Mouse (Mus musculus): Measurements from ENCODE around the gene Set.

The Set gene

DNA sequence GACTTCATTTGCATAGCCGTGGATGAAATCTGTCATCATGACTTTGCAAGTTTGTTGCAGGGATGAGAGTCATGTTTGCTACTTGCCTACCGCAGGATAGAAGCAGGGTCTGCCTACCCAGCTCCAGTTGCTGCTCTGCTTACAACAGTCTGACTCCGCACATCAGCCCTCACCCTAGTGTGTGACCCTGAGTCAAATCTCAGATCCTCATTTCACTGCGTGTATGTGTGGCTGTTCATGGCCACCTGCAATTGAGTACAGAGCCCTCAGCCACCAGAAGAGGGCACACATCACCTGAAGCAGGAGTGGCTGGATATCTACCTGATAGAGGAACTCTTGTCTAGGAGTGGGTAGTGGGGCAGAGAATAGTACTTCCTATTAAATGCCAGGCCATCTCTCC, 30.1 kb downstream of the Set start:
- no peak for DNase-seq (ENCODE audit: low spot score in 2 of 2)

DNA sequence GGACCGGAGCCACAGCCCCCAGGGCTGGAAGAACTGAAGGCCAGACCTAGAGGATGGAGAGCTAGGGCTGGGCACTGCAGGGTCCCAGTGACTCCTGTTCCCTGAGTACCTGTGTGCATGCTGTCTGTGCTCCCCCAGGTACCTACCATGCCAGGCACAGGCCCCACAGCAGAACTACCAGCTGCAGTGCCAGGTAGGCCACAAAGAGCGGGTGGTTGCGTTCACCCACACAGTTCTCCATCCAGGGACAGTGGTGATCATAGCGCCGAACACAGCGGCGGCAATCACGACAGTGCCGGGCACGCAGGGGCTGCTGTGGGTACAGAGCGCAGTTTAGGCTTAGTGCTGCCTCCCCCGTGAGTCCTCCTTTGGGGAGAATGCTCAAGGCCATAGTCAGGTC, 34.3 kb downstream of the Set start:
- no peak for DNase-seq (ENCODE audit: low spot score in 2 of 2)

DNA sequence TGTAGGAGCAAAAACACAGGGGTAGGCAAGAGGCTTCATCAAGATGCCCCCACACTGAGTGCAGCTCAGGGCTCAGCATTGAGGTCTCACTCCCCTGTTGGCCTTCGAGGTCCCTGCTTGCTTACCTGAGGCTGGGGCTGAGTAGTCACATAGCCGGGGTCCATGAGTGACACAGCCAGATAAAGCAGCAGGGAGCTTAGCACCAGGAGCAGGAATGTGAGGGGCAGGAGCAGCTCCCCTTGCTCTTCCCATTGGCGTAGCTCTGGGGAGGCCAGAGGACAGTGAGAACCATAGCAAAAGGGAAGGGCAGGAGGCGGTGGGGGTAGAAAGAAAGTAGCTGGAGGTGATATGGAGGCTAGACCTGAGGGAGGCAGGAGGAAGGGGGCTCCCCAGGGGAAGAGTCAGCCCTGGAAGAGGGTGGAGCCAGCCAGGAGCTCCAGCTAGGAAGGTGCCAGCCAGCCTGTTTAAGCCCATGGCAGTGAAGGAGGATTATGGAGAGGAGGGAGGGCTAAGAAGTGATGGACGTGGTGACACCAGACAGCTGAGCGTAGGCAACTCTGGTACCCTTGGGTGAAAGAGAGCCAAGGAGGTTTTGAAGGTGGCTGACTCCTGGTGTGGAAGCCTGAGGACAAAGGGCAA, 35.2 kb downstream of the Set start:
- DNase-seq (ENCODE audit: low spot score in 2 of 2): no peak

DNA sequence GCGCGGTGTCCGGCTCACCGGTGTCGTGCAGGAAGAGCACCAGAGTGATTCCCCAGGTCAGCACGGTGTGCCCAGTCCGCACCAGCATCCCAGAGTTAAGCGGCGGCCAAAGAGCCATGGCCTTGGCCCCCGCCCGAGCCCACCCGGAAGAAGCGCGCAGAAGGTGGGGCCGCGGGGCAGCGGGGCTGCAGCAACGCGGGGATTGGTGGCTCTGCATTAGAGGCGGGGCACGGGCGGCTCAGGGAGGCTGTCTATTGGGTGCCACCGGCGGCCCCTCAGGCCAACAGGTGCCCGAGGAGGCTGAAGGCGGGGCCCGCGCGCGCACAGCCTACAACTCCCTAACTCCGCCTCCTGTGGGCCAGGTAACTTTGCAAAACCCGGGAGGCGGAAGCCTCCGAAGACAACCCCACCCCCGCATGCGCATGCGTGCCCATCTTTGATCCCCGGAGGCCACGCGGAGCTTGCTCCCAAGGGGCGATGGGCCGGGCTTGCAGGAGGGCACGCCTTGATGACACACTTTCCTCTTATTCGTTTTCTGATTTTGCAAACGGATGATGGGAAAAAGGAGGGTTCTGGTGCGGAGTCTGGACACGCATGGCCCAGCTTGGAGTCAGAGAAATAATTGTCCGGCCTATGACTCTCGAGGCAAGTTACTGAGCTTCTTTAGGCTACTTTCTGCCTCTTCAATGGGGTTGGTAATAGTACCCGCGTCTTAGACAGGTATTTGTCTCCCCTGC, 36.5 kb downstream of the Set start, which contains the start of gene Zdhhc12:
Gene Zdhhc12 (minus strand): TSS at position 178 of the 737 bp plus-strand sequence.
- peak; percentile 91 to 97 for DNase-seq (ENCODE audit: low spot score in 2 of 2)

DNA sequence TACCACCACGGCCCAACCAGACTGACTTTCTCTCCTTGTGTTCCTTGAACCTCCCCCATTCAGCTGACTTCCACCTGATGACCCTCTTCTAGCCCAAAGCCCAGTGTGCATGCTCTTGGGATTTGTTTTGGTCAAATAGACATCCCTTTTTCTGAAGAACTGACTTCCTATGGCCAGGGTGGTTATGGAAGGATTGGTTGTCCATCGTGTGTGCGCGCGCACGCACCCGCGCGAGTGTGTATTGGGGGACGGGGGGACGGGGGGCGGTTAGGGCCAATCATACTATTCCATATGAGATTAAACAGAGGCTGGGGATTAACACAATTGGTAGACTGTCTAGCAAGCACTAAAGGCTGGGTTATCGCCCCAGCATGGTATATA, 37.0 kb downstream of the Set start:
- DNase-seq (ENCODE audit: low spot score in 2 of 2): no peak

DNA sequence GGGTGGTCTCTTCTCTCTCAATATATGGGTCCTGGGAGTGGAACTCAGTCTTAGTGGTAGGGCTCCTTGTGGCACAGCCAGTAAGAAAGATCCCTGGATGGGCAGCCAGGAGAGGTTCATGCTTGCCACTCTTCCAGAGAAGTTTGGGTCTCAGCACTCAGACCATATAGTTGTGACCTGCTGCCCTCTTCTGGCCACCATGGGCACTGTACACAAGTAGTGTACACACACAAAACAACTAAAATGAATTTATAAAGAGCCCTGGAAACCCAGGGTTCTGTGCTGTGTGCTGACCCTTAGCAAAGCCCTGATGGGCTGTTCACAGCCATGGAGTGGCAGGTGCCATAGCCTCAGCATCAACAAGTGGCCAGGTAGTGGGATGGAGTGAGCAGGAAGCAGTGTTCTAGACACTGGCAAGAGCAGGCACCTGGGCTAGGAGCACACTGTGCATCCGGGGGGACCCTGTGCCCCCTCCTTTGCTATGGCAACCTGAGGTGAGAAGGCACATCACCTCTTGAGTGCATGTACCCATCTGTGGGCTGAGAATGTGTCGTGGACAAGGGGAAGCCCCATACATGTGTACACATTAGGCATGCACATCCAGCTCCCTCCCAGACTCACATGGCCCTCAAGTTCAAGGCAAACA, 38.8 kb downstream of the Set start:
- DNase-seq (ENCODE audit: low spot score in 2 of 2): peak; percentile 30 to 60

DNA sequence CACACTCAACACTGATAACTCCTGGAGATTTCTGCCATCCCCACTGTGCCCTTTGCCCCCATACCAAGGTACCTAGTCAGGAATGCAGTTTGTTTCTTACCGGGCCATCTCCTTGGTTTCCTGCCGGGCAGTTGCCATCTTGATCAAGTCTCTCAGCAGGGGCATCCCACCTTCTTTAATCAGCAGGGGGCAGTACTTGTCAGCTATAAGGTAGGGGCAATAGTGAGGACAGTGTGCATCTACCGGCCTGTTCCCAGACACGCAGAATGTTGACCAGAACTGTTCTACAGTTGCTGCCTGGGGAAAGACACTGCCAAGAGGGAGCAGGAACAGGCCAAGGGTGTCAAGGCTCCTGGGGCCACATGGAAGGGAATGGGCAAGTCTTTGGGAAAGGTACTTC, 43.0 kb downstream of the Set start:
- DNase-seq (ENCODE audit: low spot score in 2 of 2): no peak

DNA sequence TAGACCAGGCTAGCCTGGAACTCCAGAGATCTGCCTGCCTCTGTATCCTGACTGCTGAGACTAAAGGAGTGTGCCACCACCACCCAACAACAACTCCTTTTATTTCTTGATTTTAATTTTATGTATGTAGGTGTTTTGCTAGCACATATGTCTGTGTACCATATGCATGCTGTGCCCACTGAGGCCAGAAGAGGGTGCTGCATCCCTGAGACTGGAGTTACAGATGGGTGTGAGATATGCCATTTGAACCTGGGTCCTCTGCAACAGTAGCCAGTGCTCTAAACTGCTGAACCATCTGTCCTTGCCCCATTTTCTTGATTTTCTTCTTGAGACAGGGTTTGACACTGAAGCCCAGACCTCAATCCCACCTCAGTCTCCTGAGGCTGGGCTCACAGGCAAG, 49.2 kb downstream of the Set start:
- peak; percentile 47 to 61 for DNase-seq (ENCODE audit: low spot score in 2 of 2)

DNA sequence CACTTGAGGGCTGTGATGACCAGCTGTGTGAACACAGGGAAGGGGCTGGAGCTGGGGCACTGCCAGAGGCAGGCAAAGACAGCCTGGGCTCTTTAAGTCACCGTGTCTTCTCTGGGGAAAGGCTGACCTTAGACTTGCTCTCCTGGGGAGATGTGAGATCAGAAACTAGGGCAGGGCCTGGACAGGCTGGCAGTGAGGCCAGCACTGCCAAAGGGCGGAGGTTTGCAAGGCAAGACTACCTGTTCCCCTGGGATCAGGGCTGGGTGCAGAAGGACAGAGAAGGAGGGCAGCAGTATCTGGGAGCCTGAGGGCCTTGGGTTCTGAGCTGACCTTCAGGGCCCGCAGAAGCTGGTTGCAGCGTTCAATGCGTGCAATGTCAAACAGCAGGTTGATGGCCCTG, 50.5 kb downstream of the Set start:
- DNase-seq (ENCODE audit: low spot score in 2 of 2): no peak

DNA sequence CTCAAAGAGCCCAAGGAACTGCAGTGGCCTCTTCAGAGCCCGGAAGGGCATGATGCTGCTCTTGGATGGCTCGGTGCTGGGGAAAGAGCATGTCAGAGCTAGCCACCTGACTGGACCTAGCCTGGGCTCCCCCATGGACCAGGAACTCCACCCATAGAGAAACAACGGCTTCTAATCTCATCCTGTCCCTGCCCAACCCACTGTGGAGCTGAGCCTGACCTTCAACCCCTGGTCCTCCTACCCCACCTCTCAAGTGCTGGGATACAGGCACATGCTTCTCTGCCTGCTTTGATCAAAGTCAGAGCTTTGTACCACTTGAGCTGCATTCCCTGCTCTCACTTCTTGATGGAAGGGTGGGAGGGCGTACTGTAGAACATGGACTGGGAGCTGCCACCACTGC, 51.1 kb downstream of the Set start:
- no peak for DNase-seq (ENCODE audit: low spot score in 2 of 2)

DNA sequence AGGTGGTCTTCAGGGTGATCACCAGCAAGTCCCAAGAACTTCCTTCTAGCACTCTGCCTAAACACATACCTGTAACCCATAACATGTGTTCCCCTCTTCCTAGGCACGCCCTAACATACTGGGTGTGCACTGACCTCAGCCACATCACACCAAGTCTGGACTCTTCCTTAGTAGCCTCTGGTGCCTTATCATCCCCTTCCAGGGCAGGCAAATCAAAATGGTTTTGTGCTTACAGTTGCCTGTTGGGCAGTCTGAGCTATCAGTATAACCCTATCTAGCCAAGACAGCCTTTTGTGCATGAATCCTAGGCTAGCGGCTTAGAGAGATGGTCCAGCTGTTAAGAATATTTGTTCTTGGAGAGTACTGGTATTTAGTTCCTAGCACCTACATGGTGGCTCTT, 54.3 kb downstream of the Set start:
- DNase-seq (ENCODE audit: low spot score in 2 of 2): no peak

DNA sequence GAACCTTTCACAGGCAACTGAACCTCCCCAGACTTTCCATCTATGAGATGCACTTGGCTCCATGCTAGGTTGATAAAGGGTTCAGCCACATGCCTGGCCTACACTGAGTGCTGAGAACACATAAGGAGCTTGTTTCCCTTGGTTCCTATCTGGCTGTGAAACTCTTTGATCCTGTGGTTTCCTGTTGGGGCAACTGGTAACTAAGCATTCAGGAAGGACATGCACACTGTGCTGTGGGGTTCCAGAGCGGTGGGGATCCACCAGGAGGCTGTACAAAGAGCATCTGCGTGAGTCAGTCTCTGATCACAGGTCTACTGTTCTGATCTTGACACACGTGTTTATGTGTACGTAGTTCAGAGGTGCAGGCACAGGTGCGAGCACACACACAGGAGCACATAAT, 55.4 kb downstream of the Set start:
- DNase-seq (ENCODE audit: low spot score in 2 of 2): no peak

DNA sequence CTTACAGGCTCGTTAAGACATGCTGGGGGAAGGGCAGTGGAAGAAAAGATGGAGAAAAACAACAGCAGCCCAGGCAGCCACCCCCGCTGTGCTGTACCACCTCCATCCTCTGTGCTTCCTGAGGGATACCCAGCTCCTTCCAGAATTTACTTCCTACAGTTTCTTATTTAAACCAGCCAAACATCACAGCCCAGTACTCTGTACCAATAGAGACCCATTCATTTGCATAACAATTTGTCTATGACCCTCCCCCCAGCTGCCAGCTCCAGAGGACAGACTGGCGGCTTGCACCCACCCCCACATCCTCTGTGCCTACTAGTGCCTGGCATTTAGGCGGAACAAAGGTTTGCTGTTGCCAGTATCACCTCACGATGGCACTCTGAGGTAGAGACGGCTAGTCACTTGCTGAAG, 62.5 kb downstream of the Set start:
- DNase-seq (ENCODE audit: low spot score in 2 of 2): peak in 1 of 2 experiments; percentile 65

DNA sequence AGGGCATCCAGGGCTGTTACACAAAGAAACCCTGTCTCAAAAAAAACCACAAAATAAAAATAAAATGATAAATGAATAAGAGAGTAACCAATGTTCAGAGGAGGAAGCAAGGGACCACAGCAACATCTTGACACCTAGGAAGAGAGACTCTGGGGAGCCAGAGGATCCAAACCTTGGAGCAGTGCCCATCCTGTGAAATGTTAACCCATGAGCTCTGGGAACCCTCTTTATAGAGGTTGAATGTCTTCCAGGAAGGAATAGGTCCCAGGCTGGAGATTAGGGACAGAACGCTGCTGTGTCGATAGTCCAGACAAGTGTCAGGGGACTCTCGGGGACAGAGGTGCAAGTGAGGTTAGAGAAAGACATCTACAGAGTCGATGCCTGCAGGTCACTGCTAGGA, 63.1 kb downstream of the Set start:
- no peak for DNase-seq (ENCODE audit: low spot score in 2 of 2)

Measured in natural killer cell, adult 2 months (primary cell).